Mouse (Mus musculus) small intestine, adult 2 months (tissue): ENCODE results near the gene Ggt1.

Experiments
- CTCF ChIP-seq: fragments of 200-500 bp; IDR thresholded peaks from 2 replicates; pipeline ENCODE4 v1.5.1; 2012; ENCODE audit warnings: low read depth, mild to moderate bottlenecking, control low read depth, inconsistent platforms, low read length, moderate library complexity, mixed read lengths; ENCODE audit not compliant: insufficient replicate concordance, insufficient read length; ENCODE audit errors: extremely low read depth
- POLR2A ChIP-seq: fragments of 200-500 bp; IDR thresholded peaks from 2 replicates; pipeline ENCODE4 v1.6.1; 2012; ENCODE audit warnings: low read depth, mild to moderate bottlenecking, control low read depth, inconsistent platforms, low read length, moderate library complexity

GRCm38 (mm10) chr10:75534934-75535333, 26.5 kb upstream of the Ggt1 start:
- no peak for TF ChIP-seq POLR2A
- TF ChIP-seq CTCF: no peak
